Comparison of ENCODE assay signal across 8 mouse cellular contexts in the genomic region with DNA sequence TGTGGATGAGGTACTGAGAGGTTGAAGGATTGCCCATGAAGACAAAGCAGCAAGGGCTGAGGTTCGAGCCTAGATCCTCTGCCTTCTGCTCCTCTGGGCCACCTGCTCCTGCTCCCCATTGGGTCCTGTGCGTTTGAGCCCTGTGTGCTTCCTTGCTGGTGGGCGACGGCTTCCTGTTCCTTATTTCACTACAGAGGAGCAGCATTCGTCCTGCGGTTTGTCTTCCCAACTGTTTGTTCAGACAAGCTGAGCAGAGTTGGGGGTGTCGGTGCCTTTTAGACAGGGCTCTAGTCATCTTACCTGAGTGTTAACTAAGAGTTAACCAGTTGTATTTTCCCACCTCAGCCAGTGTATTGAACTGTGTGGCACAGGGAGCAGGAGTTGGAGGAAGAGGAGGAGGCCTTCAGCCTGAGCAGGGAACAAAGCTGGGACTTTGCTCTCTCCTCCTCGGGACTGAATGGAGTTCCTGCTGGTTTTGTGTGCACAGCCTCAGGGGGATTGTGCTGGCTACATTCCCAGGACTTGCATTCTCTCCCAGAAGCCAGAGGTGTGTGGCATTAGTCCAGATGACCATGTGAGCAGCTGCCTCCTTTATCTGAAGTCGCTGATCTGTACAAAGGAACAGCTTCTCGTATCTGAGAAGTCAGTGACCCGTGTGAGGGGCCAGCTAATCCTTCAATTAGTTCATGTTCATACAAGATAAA.
DNase-seq lines count a peak whose midpoint lies in the region; ATAC-seq and TF ChIP-seq lines count a peak whose summit lies in the region.

No protein-coding gene starts in this region.

- WGBS in forebrain, postnatal 0 days: 37% methylated on average over 11 of the region's 11 CpGs
- 65% methylated on average over 11 of the region's 11 CpGs for WGBS in limb, embryonic 12.5 days

- H3K4me1 ChIP-seq in forebrain, postnatal 0 days (ENCODE audit: insufficient read depth): no peaks in the 10 kb centered on the region
- H3K4me1 ChIP-seq in limb, embryonic 12.5 days (replicated peaks): peaks cover 11% of the 10 kb centered on the region; the same call in 1 of the 2 replicates

- no peak overlapping the region for H3K9ac ChIP-seq in forebrain, postnatal 0 days
- H3K9ac ChIP-seq in limb, embryonic 12.5 days (replicated peaks): no peak overlapping the region

- DNase-seq in 3134 (ENCODE audit: extremely low read depth, insufficient read length, low spot score): peak; percentile 34
- peak; percentile 81 for DNase-seq in adrenal gland, postnatal 14 days
- DNase-seq in forebrain, postnatal 0 days: peak; percentile 49
- peak; percentile 87 for DNase-seq in heart, postnatal 4 days
- peak; percentile 39 for DNase-seq in ovary, postnatal 36 days (ENCODE audit: low spot score)
- no peak for DNase-seq in left cerebral cortex, postnatal 36 days (ENCODE audit: low spot score in 2 of 2)
- no peak for DNase-seq in layer of hippocampus, postnatal 25 days (ENCODE audit: extremely low spot score in 1 of 2, low spot score in 1 of 2)

- TF ChIP-seq CTCF in forebrain, postnatal 0 days (IDR thresholded peaks at IDR 0.05; ENCODE audit: low read depth): no peak

- no peaks in the 10 kb centered on the region for H3K27me3 ChIP-seq in forebrain, postnatal 0 days (ENCODE audit: insufficient read depth, low read length)
- no peaks in the 10 kb centered on the region for H3K27me3 ChIP-seq in limb, embryonic 12.5 days

- no peaks in the 10 kb centered on the region for H3K9me3 ChIP-seq in forebrain, postnatal 0 days (ENCODE audit: low read length)
- H3K9me3 ChIP-seq in limb, embryonic 12.5 days: no peaks in the 10 kb centered on the region

- H3K27ac ChIP-seq in forebrain, postnatal 0 days (ENCODE audit: low read depth, low read length): no peak overlapping the region
- H3K27ac ChIP-seq in limb, embryonic 12.5 days: peak overlapping the region; percentile 4; the same call in 1 of the 2 replicates

- H3K4me2 ChIP-seq in forebrain, postnatal 0 days (ENCODE audit: low read depth): no peak overlapping the region
- H3K4me2 ChIP-seq in limb, embryonic 12.5 days: no peak overlapping the region

- 0 out of 2 replicates have a peak, but pooled peaks have one; percentile 16 for ATAC-seq in forebrain, postnatal 0 days
- no peak for ATAC-seq in limb, embryonic 12.5 days (ENCODE audit: insufficient number of reproducible peaks, insufficient read depth, low FRiP score, low TSS enrichment, low read depth)

- H3K4me3 ChIP-seq in forebrain, postnatal 0 days (ENCODE audit: low read depth, low read length): no peak overlapping the region
- H3K4me3 ChIP-seq in limb, embryonic 12.5 days (replicated peaks): no peak overlapping the region

- H3K36me3 ChIP-seq in forebrain, postnatal 0 days (ENCODE audit: insufficient read depth): no peaks in the 10 kb centered on the region
- H3K36me3 ChIP-seq in limb, embryonic 12.5 days: no peaks in the 10 kb centered on the region

- intact Hi-C loops in left cerebral cortex, postnatal 36 days (cut with DNase I): loop anchor here (5.0 kb wide), 1 partner anchor 153 kb away; no protein-coding TSS in a partner anchor

Comparison
In these comparisons a context has a peak if more than half of its experiments do, and no peak if none do; other contexts are left out.
1. DNase-seq: peak in 3134 (single experiment), adrenal gland, postnatal 14 days (single experiment), forebrain, postnatal 0 days (single experiment), heart, postnatal 4 days (single experiment) and ovary, postnatal 36 days (single experiment); none in left cerebral cortex, postnatal 36 days (0 of 2) and layer of hippocampus, postnatal 25 days (0 of 2).